In the genomic region with DNA sequence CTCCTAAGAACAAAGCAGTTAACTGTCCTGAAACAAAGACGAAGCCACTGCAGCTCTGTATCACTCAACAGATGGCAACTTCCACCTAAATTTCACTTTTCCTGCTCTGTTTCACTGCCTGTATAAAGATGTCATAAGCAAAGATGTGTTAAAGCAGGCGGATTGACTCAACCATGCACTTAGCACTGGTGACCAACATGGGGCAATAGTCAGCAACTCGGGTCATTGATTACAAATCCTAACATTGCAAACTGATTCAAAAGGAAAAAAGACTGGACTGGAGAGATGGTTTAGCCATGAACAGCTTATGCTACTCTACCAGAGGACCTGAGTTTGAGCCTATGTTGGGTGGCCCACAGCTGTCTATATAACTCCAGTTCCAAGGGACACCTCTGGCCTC, we compare ENCODE assay signal across 27 mouse cellular contexts. TPM values are rescaled to one million over a fixed set of nuclear protein-coding genes. Genes with fewer than 3 reads are reported as not detected.
"Had no signal": no experiment of that assay in that cellular context is flagged by ENCODE, and none has a peak within 500 bp of the region (broad histone marks: within the 10 kb centered on the region; RNA-seq: fewer than 3 reads in every experiment).

No protein-coding gene starts in this region.

- ATAC-seq: inflammation-experienced regulatory T-cells, adult 6 months; lung, postnatal 0 days; midbrain, embryonic 15.5 days had no signal

- H3K9ac ChIP-seq: lung, embryonic 14.5 days; midbrain, embryonic 12.5 days; midbrain, embryonic 15.5 days; neural tube, embryonic 12.5 days; neural tube, embryonic 15.5 days had no signal

- H3K36me3 ChIP-seq: midbrain, embryonic 12.5 days; midbrain, embryonic 15.5 days; neural tube, embryonic 12.5 days; neural tube, embryonic 15.5 days had no signal

- DNase-seq: kidney, adult 18-20 months; layer of hippocampus, postnatal 36 days; lung, embryonic 14.5 days; retina, postnatal 1 day; right cerebral cortex, postnatal 25 days; thymus, adult 18-20 months; thymus, postnatal 36 days had no signal

- H3K4me3 ChIP-seq: left cerebral cortex, adult 2 months; midbrain, embryonic 12.5 days; midbrain, embryonic 15.5 days; neural tube, embryonic 12.5 days; neural tube, embryonic 15.5 days had no signal

- H3K4me1 ChIP-seq: midbrain, embryonic 15.5 days; neural tube, embryonic 15.5 days had no signal

- H3K27ac ChIP-seq: left cerebral cortex, adult 2 months; macrophage; midbrain, embryonic 12.5 days; midbrain, embryonic 15.5 days; neural tube, embryonic 12.5 days; neural tube, embryonic 15.5 days had no signal

- H3K27me3 ChIP-seq: midbrain, embryonic 12.5 days; midbrain, embryonic 15.5 days; neural tube, embryonic 12.5 days; neural tube, embryonic 15.5 days had no signal

- H3K9me3 ChIP-seq: midbrain, embryonic 12.5 days; midbrain, embryonic 15.5 days; neural tube, embryonic 12.5 days; neural tube, embryonic 15.5 days had no signal

- H3K4me2 ChIP-seq: lung, embryonic 14.5 days; midbrain, embryonic 12.5 days; midbrain, embryonic 15.5 days; neural tube, embryonic 12.5 days; neural tube, embryonic 15.5 days had no signal

RNA-seq across cellular contexts. Expression of a gene that starts 8.7 kb away (rescaled TPM):
- total RNA-seq: layer of hippocampus, adult 18-20 months; layer of hippocampus, postnatal 10 days; layer of hippocampus, postnatal 36 days; left cerebral cortex, adult 2 months; left cerebral cortex, postnatal 10 days; left cerebral cortex, postnatal 36 days; megakaryocyte, adult 5-6 weeks had no signal
- polyA plus RNA-seq: inflammation-experienced regulatory T-cells, adult 6 months; kidney, embryonic 16.5 days; limb, embryonic 11.5 days; limb, embryonic 14.5 days; liver, embryonic 16.5 days; lung, embryonic 14.5 days; lung, postnatal 0 days; macrophage; midbrain, embryonic 15.5 days; neural tube, embryonic 12.5 days; neural tube, embryonic 15.5 days; spleen, adult 2 months; stomach, embryonic 16.5 days; urinary bladder, adult 2 months had no signal
